Mouse (Mus musculus) liver, embryonic 14.5 days (tissue): ENCODE measurements around the gene Snrk. TPM values are rescaled to one million over a fixed set of nuclear protein-coding genes. Genes with fewer than 3 reads are reported as not detected.

Experiments used
- ATAC-seq: fragments of 200-750 bp; cut with Nextera tagmentation; 2 replicates; pipeline ENCODE4 v1.8.0; 2017; ENCODE audit warnings: moderate number of reproducible peaks, mild to moderate bottlenecking, moderate library complexity; ENCODE audit not compliant: insufficient read depth
- DNase-seq, 3 experiments: peaks; one replicate each; pipeline ENCODE4 v3.0.0-alpha.2; 2012 to 2013; ENCODE audit warnings: low read depth in 3 of 3, low spot score in 3 of 3
- H3K27ac ChIP-seq: fragments of 300-500 bp; sonication (generic); 2 replicates; pipeline ENCODE4 v1.5.1; 2014; ENCODE audit warnings: moderate library complexity, mild to moderate bottlenecking, control low read depth, inconsistent platforms
- H3K27me3 ChIP-seq: fragments of 300-500 bp; sonication (generic); 2 replicates; pipeline ENCODE4 v1.6.1; 2014; ENCODE audit warnings: mild to moderate bottlenecking, low read length, moderate library complexity; ENCODE audit not compliant: control insufficient read depth, insufficient read depth
- H3K36me3 ChIP-seq: fragments of 300-500 bp; sonication (generic); replicated peaks from 2 replicates; pipeline ENCODE4 v1.6.1; 2014; ENCODE audit warnings: low read depth; ENCODE audit not compliant: control insufficient read depth, insufficient read depth
- H3K4me1 ChIP-seq, 2 experiments: fragments of 200-500 bp in 1 of 2; fragments of 300-500 bp in 1 of 2; sonication (generic) in 1 of 2; replicated peaks; 2 replicates each; pipeline ENCODE4 v1.6.1; 2012 to 2014; ENCODE audit warnings: antibody characterized with exemption in 1 of 2, inconsistent platforms in 1 of 2, low read length in 1 of 2; ENCODE audit not compliant: control insufficient read depth in 2 of 2, insufficient read depth in 2 of 2
- H3K4me2 ChIP-seq: fragments of 300-500 bp; sonication (generic); 2 replicates; pipeline ENCODE4 v1.6.1; 2014; ENCODE audit warnings: low read depth, mild to moderate bottlenecking, control low read depth, moderate library complexity
- H3K4me3 ChIP-seq, 2 experiments: fragments of 200-500 bp in 1 of 2; fragments of 300-500 bp in 1 of 2; sonication (generic) in 1 of 2; 2 replicates each; pipeline ENCODE4 v1.5.1; 2012 to 2014; ENCODE audit warnings: low read depth in 2 of 2, low read length in 2 of 2, mild to moderate bottlenecking in 2 of 2, control low read depth in 1 of 2, inconsistent platforms in 1 of 2, moderate library complexity in 1 of 2; ENCODE audit not compliant: insufficient read depth in 1 of 2
- H3K9ac ChIP-seq: fragments of 300-500 bp; sonication (generic); replicated peaks from 2 replicates; pipeline ENCODE4 v1.6.1; 2014; ENCODE audit warnings: mild to moderate bottlenecking, control low read depth, moderate library complexity
- H3K9me3 ChIP-seq: fragments of 300-500 bp; sonication (generic); 2 replicates; pipeline ENCODE4 v1.6.1; 2016; ENCODE audit warnings: low read length, mixed read lengths; ENCODE audit not compliant: control insufficient read depth
- CTCF ChIP-seq: IDR thresholded peaks from 2 replicates; pipeline ENCODE4 v1.5.1; 2016; ENCODE audit warnings: antibody characterized with exemption, low read depth, control low read depth
- EP300 ChIP-seq: IDR thresholded peaks from 2 replicates; pipeline ENCODE4 v1.6.1; 2016; ENCODE audit warnings: antibody characterized with exemption, low read depth
- WGBS: fragments of 180-500 bp; shearing (Covaris S2); extraction: QIAGEN DNeasy Blood & Tissue Kit; methylation state at CpG from one replicate; pipeline ENCODE4 v1.1.7; 2014; ENCODE audit not compliant: insufficient replicate concordance; 5-methylcytosine and 5-hydroxymethylcytosine counted together
- polyA plus RNA-seq, 2 experiments: library from polyadenylated mRNA; depleted of rRNA in 1 of 2; stranded (reverse) in 1 of 2; unstranded in 1 of 2; fragments of >200 nt; fragmentation: Nextera tagmentation in 1 of 2; extraction: Ambion mirVana in 1 of 2; gene quantifications; 2 replicates each; pipeline versions ENCODE4 v1.2.1 to v1.2.3; 2012 to 2014

Gene Snrk
- polyA plus RNA-seq, 2 experiments = 10.4 to 12.9 TPM

- ATAC-seq = no peak
- peaks cover 0 to 7% of the 10 kb centered on the region in 2 experiments; a peak in 2 of 4 replicates for H3K4me1 ChIP-seq
- WGBS = 48% methylated on average over 3 of the region's 3 CpGs
- TF ChIP-seq CTCF (no peak), EP300 (no peak)
- H3K4me3 ChIP-seq = no peak overlapping the region
- H3K4me2 ChIP-seq = no peak overlapping the region
- H3K9me3 ChIP-seq = no peaks in the 10 kb centered on the region
- no peak for DNase-seq
- H3K27me3 ChIP-seq = no peaks in the 10 kb centered on the region
- H3K36me3 ChIP-seq = no peaks in the 10 kb centered on the region
- H3K9ac ChIP-seq = no peak overlapping the region
- no peak overlapping the region for H3K27ac ChIP-seq
These were observed 31.4 kb upstream of the Snrk start for GRCm38 (mm10) chr9:122085550-122086205.

GRCm38 (mm10) chr9:122087086-122087485 lies 30.0 kb upstream of the Snrk start:
- Histone ChIP-seq H3K36me3 (no peaks in the 10 kb centered on the region), H3K4me1 (peaks cover 0 to 5% of the 10 kb centered on the region in 2 experiments; a peak in 2 of 4 replicates), H3K9ac (no peak overlapping the region), H3K9me3 (no peaks in the 10 kb centered on the region), H3K27ac (no peak overlapping the region), H3K27me3 (no peaks in the 10 kb centered on the region), H3K4me3 (no peak overlapping the region), H3K4me2 (no peak overlapping the region)
- no peak for ATAC-seq
- 73% methylated on average over 6 of the region's 6 CpGs for WGBS
- no peak for TF ChIP-seq CTCF
- TF ChIP-seq EP300 = no peak
- no peak for DNase-seq

GRCm38 (mm10) chr9:122091171-122091570 lies 25.9 kb upstream of the Snrk start:
- Histone ChIP-seq H3K27me3 (no peaks in the 10 kb centered on the region), H3K4me3 (no peak overlapping the region), H3K36me3 (no peaks in the 10 kb centered on the region), H3K27ac (no peak overlapping the region), H3K9me3 (no peaks in the 10 kb centered on the region), H3K4me1 (no peaks in the 10 kb centered on the region), H3K4me2 (no peak overlapping the region), H3K9ac (no peak overlapping the region)
- no peak for ATAC-seq
- WGBS = 53% methylated on average over 7 of the region's 7 CpGs
- DNase-seq = no peak
- TF ChIP-seq CTCF (no peak), EP300 (no peak)

- no peaks in the 10 kb centered on the region for H3K36me3 ChIP-seq
- H3K4me2 ChIP-seq = no peak overlapping the region
- no peak overlapping the region for H3K9ac ChIP-seq
- no peak for ATAC-seq
- no peak overlapping the region for H3K27ac ChIP-seq
- H3K9me3 ChIP-seq = no peaks in the 10 kb centered on the region
- 32% methylated on average over 5 of the region's 5 CpGs for WGBS
- TF ChIP-seq CTCF (no peak), EP300 (no peak)
- H3K27me3 ChIP-seq = no peaks in the 10 kb centered on the region
- DNase-seq = no peak
- H3K4me3 ChIP-seq = no peak overlapping the region
- no peaks in the 10 kb centered on the region for H3K4me1 ChIP-seq
These were observed 25.3 kb upstream of the Snrk start for GRCm38 (mm10) chr9:122091782-122092228.

- TF ChIP-seq EP300 (no peak), CTCF (no peak)
- H3K4me2 ChIP-seq = no peak overlapping the region
- ATAC-seq = no peak
These were observed 22.9 kb upstream of the Snrk start for GRCm38 (mm10) chr9:122094171-122094570.

More at GRCm38 (mm10) chr9:122094171-122094570, 22.9 kb upstream of the Snrk start:
- H3K9ac ChIP-seq = no peak overlapping the region
- 42% methylated on average over 1 of the region's 1 CpGs for whole genome bisulfite sequencing
- DNase-seq = no peak
- H3K27ac ChIP-seq = no peak overlapping the region
- H3K27me3 ChIP-seq = no peaks in the 10 kb centered on the region
- H3K4me1 ChIP-seq = peaks cover 0 to 2% of the 10 kb centered on the region in 2 experiments; a peak in 1 of 4 replicates
- no peaks in the 10 kb centered on the region for H3K36me3 ChIP-seq
- H3K4me3 ChIP-seq = no peak overlapping the region
- H3K9me3 ChIP-seq = no peaks in the 10 kb centered on the region
